Mouse (Mus musculus): ENCODE results near the gene Kcnn3.

Kcnn3 gene

GRCm38 (mm10) chr3:89519894-89520293 lies at the start of gene Kcnn3:
Kcnn3 (plus strand) TSS chr3:89520164.
- Histone ChIP-seq H3K36me3 (ENCODE audit: control insufficient read depth, insufficient read depth, low read length, poor library complexity, severe bottlenecking) (no peaks in the 10 kb centered on the region), H3K27me3 (ENCODE audit: control insufficient read depth, insufficient read depth, low read length, poor library complexity, severe bottlenecking) (no peaks in the 10 kb centered on the region)
- peak; percentile 33 for DNase-seq (ENCODE audit: low read depth, low spot score)

GRCm38 (mm10) chr3:89472280-89472679 lies 47.7 kb upstream of the Kcnn3 start:
- Histone ChIP-seq H3K27me3 (ENCODE audit: control insufficient read depth, insufficient read depth, low read length, poor library complexity, severe bottlenecking) (no peaks in the 10 kb centered on the region), H3K36me3 (ENCODE audit: control insufficient read depth, insufficient read depth, low read length, poor library complexity, severe bottlenecking) (peaks cover 3% of the 10 kb centered on the region)
- no peak for DNase-seq (ENCODE audit: low read depth, low spot score)

DNA sequence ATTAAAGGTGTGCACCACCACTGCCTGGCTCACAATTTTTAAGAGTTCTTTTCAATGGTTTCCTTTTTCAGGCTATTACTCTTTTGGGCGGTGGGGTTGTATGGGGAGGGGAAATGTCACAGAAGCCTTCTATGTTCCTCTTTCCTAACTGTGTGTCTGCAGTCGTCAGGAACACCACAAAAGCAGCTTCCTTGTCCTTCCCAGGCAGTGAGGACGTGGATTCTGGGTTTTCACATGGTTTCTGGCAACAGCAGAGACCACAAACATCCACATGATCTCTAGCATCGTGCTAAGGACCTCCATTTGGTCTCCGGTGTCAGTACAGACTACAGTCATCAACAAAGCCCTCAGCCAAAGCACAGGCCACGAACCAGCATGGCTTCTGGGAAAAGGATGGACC lies 46.1 kb upstream of the Kcnn3 start:
- no peak for DNase-seq (ENCODE audit: low read depth, low spot score)
- Histone ChIP-seq H3K27me3 (ENCODE audit: control insufficient read depth, insufficient read depth, low read length, poor library complexity, severe bottlenecking) (no peaks in the 10 kb centered on the region), H3K36me3 (ENCODE audit: control insufficient read depth, insufficient read depth, low read length, poor library complexity, severe bottlenecking) (no peaks in the 10 kb centered on the region; the same call in 1 of the 2 replicates)

- H3K27me3 ChIP-seq (ENCODE audit: control insufficient read depth, insufficient read depth, low read length, poor library complexity, severe bottlenecking): no peaks in the 10 kb centered on the region
- no peak for DNase-seq (ENCODE audit: low read depth, low spot score)
Observed at GRCm38 (mm10) chr3:89479055-89479454, 40.9 kb upstream of the Kcnn3 start.

GRCm38 (mm10) chr3:89481488-89481887 lies 38.5 kb upstream of the Kcnn3 start:
- H3K27me3 ChIP-seq (ENCODE audit: control insufficient read depth, insufficient read depth, low read length, poor library complexity, severe bottlenecking): no peaks in the 10 kb centered on the region
- H3K36me3 ChIP-seq (ENCODE audit: control insufficient read depth, insufficient read depth, low read length, poor library complexity, severe bottlenecking): no peaks in the 10 kb centered on the region
- peak; percentile 67 for DNase-seq (ENCODE audit: low read depth, low spot score)

More at GRCm38 (mm10) chr3:89479055-89479454, 40.9 kb upstream of the Kcnn3 start:
- no peaks in the 10 kb centered on the region for H3K36me3 ChIP-seq (ENCODE audit: control insufficient read depth, insufficient read depth, low read length, poor library complexity, severe bottlenecking)

DNA sequence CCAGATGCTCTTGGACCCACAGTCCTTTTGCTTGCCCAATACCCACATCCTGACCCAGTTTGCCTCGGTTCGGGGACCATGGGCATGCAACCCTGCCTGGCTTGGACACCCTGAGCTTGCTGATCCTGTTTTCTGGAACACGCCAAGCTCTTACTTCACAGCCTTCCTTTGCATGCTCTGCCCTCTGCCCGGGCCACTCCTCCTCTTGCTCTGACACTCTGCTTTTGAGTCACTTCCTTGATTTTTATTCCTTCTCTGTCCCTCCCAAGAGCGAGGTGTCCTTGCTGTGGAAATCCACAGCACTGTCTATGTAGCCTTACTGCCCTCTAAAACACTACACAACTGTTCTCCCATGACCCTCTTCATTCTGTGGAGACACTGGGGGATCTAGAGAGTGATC lies 37.7 kb upstream of the Kcnn3 start:
- H3K36me3 ChIP-seq (ENCODE audit: control insufficient read depth, insufficient read depth, low read length, poor library complexity, severe bottlenecking): no peaks in the 10 kb centered on the region
- H3K27me3 ChIP-seq (ENCODE audit: control insufficient read depth, insufficient read depth, low read length, poor library complexity, severe bottlenecking): no peaks in the 10 kb centered on the region
- DNase-seq (ENCODE audit: low read depth, low spot score): no peak

GRCm38 (mm10) chr3:89484766-89485524 lies 35.0 kb upstream of the Kcnn3 start:
- H3K36me3 ChIP-seq (ENCODE audit: control insufficient read depth, insufficient read depth, low read length, poor library complexity, severe bottlenecking): no peaks in the 10 kb centered on the region
- DNase-seq (ENCODE audit: low read depth, low spot score): peak; percentile 89
- H3K27me3 ChIP-seq (ENCODE audit: control insufficient read depth, insufficient read depth, low read length, poor library complexity, severe bottlenecking): no peaks in the 10 kb centered on the region

- Histone ChIP-seq H3K36me3 (ENCODE audit: control insufficient read depth, insufficient read depth, low read length, poor library complexity, severe bottlenecking) (no peaks in the 10 kb centered on the region), H3K27me3 (ENCODE audit: control insufficient read depth, insufficient read depth, low read length, poor library complexity, severe bottlenecking) (no peaks in the 10 kb centered on the region)
- DNase-seq (ENCODE audit: low read depth, low spot score): no peak
Observed at GRCm38 (mm10) chr3:89486111-89486510, 33.9 kb upstream of the Kcnn3 start.

DNA sequence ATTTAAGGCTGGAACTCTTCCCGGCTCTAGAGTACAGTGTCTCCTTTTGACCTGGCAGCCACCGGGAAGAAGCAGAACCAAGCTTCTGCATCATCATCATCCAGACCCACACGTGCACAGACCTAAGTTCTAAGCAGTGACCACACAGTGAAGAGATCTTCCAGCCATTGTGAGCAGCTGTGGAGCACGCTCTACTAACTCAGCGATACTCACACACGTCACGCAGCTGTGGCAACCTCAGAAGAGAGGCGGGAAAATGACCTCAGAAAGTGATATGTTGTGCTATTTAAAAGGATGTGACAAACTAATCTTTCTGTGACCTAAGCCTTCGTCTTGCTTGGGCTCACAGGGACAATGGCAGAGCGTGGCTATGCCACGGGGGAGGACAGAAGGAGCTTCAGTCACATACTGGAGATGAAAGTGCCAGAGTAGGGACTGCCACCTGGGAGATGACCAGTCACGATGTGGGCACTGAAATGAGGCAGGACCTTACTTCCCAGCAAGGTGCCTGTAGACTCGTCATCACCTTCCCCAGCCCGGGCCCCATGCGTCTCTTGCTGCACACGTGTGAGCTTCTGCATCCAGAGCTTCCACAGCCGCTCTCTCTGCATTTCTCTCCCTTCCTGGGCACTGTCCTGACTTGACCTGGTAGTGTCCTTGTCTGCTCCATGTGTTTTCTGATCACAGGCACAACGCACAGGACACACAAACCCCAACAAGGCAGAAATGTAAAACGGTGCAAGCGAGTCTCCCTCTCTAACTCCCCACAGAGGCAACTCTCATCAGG lies 32.9 kb upstream of the Kcnn3 start:
- no peaks in the 10 kb centered on the region for H3K36me3 ChIP-seq (ENCODE audit: control insufficient read depth, insufficient read depth, low read length, poor library complexity, severe bottlenecking)
- H3K27me3 ChIP-seq (ENCODE audit: control insufficient read depth, insufficient read depth, low read length, poor library complexity, severe bottlenecking): no peaks in the 10 kb centered on the region
- DNase-seq (ENCODE audit: low read depth, low spot score): peak; percentile 17

GRCm38 (mm10) chr3:89490790-89491189 lies 29.2 kb upstream of the Kcnn3 start:
- peak; percentile 19 for DNase-seq (ENCODE audit: low read depth, low spot score)
- H3K36me3 ChIP-seq (ENCODE audit: control insufficient read depth, insufficient read depth, low read length, poor library complexity, severe bottlenecking): no peaks in the 10 kb centered on the region
- H3K27me3 ChIP-seq (ENCODE audit: control insufficient read depth, insufficient read depth, low read length, poor library complexity, severe bottlenecking): no peaks in the 10 kb centered on the region

GRCm38 (mm10) chr3:89491559-89491958 lies 28.4 kb upstream of the Kcnn3 start:
- DNase-seq (ENCODE audit: low read depth, low spot score): no peak
- Histone ChIP-seq H3K27me3 (ENCODE audit: control insufficient read depth, insufficient read depth, low read length, poor library complexity, severe bottlenecking) (no peaks in the 10 kb centered on the region), H3K36me3 (ENCODE audit: control insufficient read depth, insufficient read depth, low read length, poor library complexity, severe bottlenecking) (no peaks in the 10 kb centered on the region)

DNA sequence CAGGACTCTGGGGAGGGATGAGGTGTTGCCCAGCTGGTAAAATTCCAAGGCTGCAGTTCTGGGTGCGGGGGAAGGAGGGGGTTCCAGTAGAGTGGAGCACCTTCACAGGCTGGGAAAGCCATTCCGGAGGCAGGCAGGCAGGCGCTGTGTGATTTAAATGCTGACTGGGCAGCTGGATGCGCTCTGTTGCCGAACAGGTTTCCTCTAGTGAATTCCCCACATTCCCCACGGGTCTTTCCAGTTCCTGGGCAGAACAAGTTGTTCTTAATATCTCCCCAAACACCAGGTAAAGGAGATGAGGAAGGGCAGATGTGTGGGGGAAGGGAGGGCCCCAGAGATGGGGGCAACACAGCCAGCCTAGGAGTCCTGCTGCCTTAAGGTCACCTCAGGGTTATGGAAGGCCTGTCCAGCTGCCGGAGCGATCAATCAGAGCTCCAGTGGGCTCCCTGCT lies 27.2 kb upstream of the Kcnn3 start:
- H3K27me3 ChIP-seq (ENCODE audit: control insufficient read depth, insufficient read depth, low read length, poor library complexity, severe bottlenecking): no peaks in the 10 kb centered on the region
- DNase-seq (ENCODE audit: low read depth, low spot score): no peak

GRCm38 (mm10) chr3:89494630-89495029 lies 25.3 kb upstream of the Kcnn3 start:
- Histone ChIP-seq H3K36me3 (ENCODE audit: control insufficient read depth, insufficient read depth, low read length, poor library complexity, severe bottlenecking) (no peaks in the 10 kb centered on the region), H3K27me3 (ENCODE audit: control insufficient read depth, insufficient read depth, low read length, poor library complexity, severe bottlenecking) (no peaks in the 10 kb centered on the region)
- no peak for DNase-seq (ENCODE audit: low read depth, low spot score)

More for the DNA sequence above, 27.2 kb upstream of the Kcnn3 start:
- no peaks in the 10 kb centered on the region for H3K36me3 ChIP-seq (ENCODE audit: control insufficient read depth, insufficient read depth, low read length, poor library complexity, severe bottlenecking)

DNA sequence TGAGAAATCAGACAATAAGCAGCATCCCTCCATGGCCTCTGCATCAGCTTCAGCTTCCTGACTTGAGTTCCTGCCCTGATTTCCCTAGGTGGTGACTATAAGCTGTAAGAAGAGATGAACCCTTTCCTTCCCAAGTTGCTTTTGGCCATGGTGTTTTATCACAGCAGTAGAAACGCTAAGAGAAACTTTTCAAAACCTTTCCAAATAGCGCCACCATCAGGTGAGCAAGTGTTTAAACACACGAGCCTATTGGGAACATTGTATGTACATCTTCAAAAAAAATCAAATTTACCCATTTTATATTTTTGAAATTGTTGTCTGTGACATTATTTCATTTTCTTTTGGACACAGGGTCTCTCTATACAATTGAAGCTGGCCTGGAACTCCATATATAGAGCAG lies 23.6 kb upstream of the Kcnn3 start:
- no peak for DNase-seq (ENCODE audit: low read depth, low spot score)
- H3K27me3 ChIP-seq (ENCODE audit: control insufficient read depth, insufficient read depth, low read length, poor library complexity, severe bottlenecking): no peaks in the 10 kb centered on the region
- no peaks in the 10 kb centered on the region for H3K36me3 ChIP-seq (ENCODE audit: control insufficient read depth, insufficient read depth, low read length, poor library complexity, severe bottlenecking)

GRCm38 (mm10) chr3:89499696-89500095 lies 20.3 kb upstream of the Kcnn3 start:
- Histone ChIP-seq H3K27me3 (ENCODE audit: control insufficient read depth, insufficient read depth, low read length, poor library complexity, severe bottlenecking) (no peaks in the 10 kb centered on the region), H3K36me3 (ENCODE audit: control insufficient read depth, insufficient read depth, low read length, poor library complexity, severe bottlenecking) (no peaks in the 10 kb centered on the region)
- no peak for DNase-seq (ENCODE audit: low read depth, low spot score)

Data from splenic B cell, adult 2 months (primary cell).